Mouse (Mus musculus) spleen, postnatal 14 days (tissue): ENCODE data around the gene Gm48552.

Source experiments
- DNase-seq, 2 experiments: peaks; one replicate each; pipeline ENCODE4 v3.0.0; 2021 to 2022; ENCODE audit warnings: low spot score in 2 of 2

Gene Gm48552

GRCm38 (mm10) chr10:81362336-81362949, 26.4 kb upstream of the Gm48552 start:
- DNase-seq: peak; percentile 63 to 66

GRCm38 (mm10) chr10:81363436-81364346, 25.1 kb upstream of the Gm48552 start:
- DNase-seq: no peak

GRCm38 (mm10) chr10:81364666-81365065, 24.1 kb upstream of the Gm48552 start:
- no peak for DNase-seq

GRCm38 (mm10) chr10:81365073-81365472, 23.7 kb upstream of the Gm48552 start:
- DNase-seq: no peak

GRCm38 (mm10) chr10:81365672-81366476, 22.9 kb upstream of the Gm48552 start, which contains the start of gene 4930404N11Rik:
Gene 4930404N11Rik, minus strand, starts transcription at chr10:81365816.
- DNase-seq: no peak

GRCm38 (mm10) chr10:81366477-81367206, 22.2 kb upstream of the Gm48552 start:
- no peak for DNase-seq

- no peak for DNase-seq
Measured at GRCm38 (mm10) chr10:81367207-81367495, 21.7 kb upstream of the Gm48552 start.

- DNase-seq: no peak
Measured at GRCm38 (mm10) chr10:81375322-81375721, 13.5 kb upstream of the Gm48552 start.

- DNase-seq: peak in 1 of 2 experiments; percentile 52
Measured at GRCm38 (mm10) chr10:81376561-81377361, 12.0 kb upstream of the Gm48552 start.

GRCm38 (mm10) chr10:81377362-81377664, 11.5 kb upstream of the Gm48552 start:
- DNase-seq: no peak

GRCm38 (mm10) chr10:81377793-81378552, 10.8 kb upstream of the Gm48552 start, which contains the start of gene Fzr1:
Gene Fzr1, minus strand, starts transcription at chr10:81378516.
- peak in 1 of 2 experiments; percentile 32 for DNase-seq

GRCm38 (mm10) chr10:81378553-81379182, 10.1 kb upstream of the Gm48552 start:
- DNase-seq: peak; percentile 100

- no peak for DNase-seq
Measured at GRCm38 (mm10) chr10:81379183-81379553, 9.6 kb upstream of the Gm48552 start.

GRCm38 (mm10) chr10:81379809-81380378, 8.9 kb upstream of the Gm48552 start:
- no peak for DNase-seq

GRCm38 (mm10) chr10:81382039-81382438, 6.8 kb upstream of the Gm48552 start:
- peak; percentile 79 to 86 for DNase-seq

- peak; percentile 99 for DNase-seq
Measured at GRCm38 (mm10) chr10:81383802-81384604, 4.8 kb upstream of the Gm48552 start, which contains the start of the genes Dohh and Gm48551. Gene Dohh, plus strand, starts transcription at chr10:81384428. Gene Gm48551, plus strand, starts transcription at chr10:81384466.

- DNase-seq: no peak
Measured at GRCm38 (mm10) chr10:81384605-81384982, 4.2 kb upstream of the Gm48552 start.

- no peak for DNase-seq
Measured at GRCm38 (mm10) chr10:81385603-81386306, 3.0 kb upstream of the Gm48552 start.
